Mouse (Mus musculus): ENCODE results near the gene Emid1. TPM values are rescaled to one million over a fixed set of nuclear protein-coding genes. Genes with fewer than 3 reads are reported as not detected.
"Not testable (repeated sequence)": the region's sequence is repeated elsewhere in the genome, so short reads cannot be mapped to it uniquely, and the experiment has no call there.

The Emid1 gene
- polyA plus RNA-seq, 1 experiment: 25.7 TPM

DNA sequence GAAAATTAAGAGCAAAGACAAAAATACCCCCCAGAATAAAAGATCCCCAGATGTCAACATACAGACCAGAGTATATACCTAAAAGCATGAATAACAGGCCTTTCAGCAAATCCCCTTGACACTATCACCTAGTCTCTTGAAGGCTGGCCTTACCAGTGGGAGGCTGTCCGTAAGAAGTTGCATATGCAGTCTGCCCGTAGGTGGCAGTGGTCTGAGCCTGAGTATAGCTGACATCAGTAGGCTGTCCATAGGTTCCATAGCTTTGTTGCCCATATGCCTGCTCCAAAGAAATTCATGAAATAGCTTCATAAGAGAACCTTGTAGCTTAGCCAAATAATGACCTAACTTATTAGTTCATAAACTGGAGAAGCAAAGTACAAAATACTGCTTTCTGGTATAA, 60.4 kb downstream of the Emid1 start:
- H3K4me3 ChIP-seq (ENCODE audit: extremely low read depth, insufficient read depth, insufficient read length): no peak overlapping the region
- DNase-seq (ENCODE audit: low read depth in 1 of 2, low spot score in 2 of 2): no peak
- H3K27me3 ChIP-seq (ENCODE audit: control insufficient read depth, insufficient read depth, low read length): no peaks in the 10 kb centered on the region
- H3K27ac ChIP-seq (ENCODE audit: insufficient read depth, low read length): no peak overlapping the region
- WGBS: 55% methylated on average over 2 of the region's 2 CpGs
- peaks cover 29% of the 10 kb centered on the region for H3K36me3 ChIP-seq (ENCODE audit: control insufficient read depth, insufficient read depth, low read length)
- TF ChIP-seq POLR2A (IDR thresholded peaks at IDR 0.05; ENCODE audit: low read depth, low read length) (no peak), CTCF (IDR thresholded peaks at IDR 0.05; ENCODE audit: extremely low read depth, insufficient read depth, insufficient read length, insufficient replicate concordance) (no peak; the same call in 1 of the 2 replicates)
- peaks cover 2% of the 10 kb centered on the region for H3K4me1 ChIP-seq (ENCODE audit: control insufficient read depth, insufficient read depth, insufficient read length)

DNA sequence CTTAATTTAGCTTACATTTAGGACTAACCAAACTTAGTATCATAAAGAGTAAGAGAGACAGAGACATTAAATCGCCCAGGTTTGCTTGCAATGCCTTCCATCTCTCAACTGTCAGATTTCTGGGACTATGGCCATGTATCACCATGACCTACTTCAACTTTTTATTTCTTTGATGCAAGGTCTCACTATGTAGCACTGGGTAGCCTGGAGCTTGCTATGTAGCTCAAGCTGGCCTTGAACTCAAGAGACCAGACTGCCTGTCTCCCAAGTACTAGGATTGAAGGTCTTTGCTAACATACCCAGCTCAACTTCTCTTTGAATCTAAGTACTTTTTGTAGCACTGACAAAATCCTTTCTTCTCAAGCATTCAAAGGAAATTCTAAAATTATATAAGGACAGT, 62.9 kb downstream of the Emid1 start:
- Histone ChIP-seq H3K27ac (ENCODE audit: insufficient read depth, low read length) (no peak overlapping the region), H3K36me3 (ENCODE audit: control insufficient read depth, insufficient read depth, low read length) (peaks cover 46% of the 10 kb centered on the region), H3K4me1 (ENCODE audit: control insufficient read depth, insufficient read depth, insufficient read length) (no peaks in the 10 kb centered on the region; the same call in none of the 2 replicates), H3K27me3 (ENCODE audit: control insufficient read depth, insufficient read depth, low read length) (no peaks in the 10 kb centered on the region), H3K4me3 (ENCODE audit: extremely low read depth, insufficient read depth, insufficient read length) (no peak overlapping the region)
- DNase-seq (ENCODE audit: low read depth in 1 of 2, low spot score in 2 of 2): no peak
- WGBS: 92% methylated on average over 1 of the region's 1 CpGs
- TF ChIP-seq POLR2A (IDR thresholded peaks at IDR 0.05; ENCODE audit: low read depth, low read length): no peak
- TF ChIP-seq CTCF (IDR thresholded peaks at IDR 0.05; ENCODE audit: extremely low read depth, insufficient read depth, insufficient read length, insufficient replicate concordance): no peak

DNA sequence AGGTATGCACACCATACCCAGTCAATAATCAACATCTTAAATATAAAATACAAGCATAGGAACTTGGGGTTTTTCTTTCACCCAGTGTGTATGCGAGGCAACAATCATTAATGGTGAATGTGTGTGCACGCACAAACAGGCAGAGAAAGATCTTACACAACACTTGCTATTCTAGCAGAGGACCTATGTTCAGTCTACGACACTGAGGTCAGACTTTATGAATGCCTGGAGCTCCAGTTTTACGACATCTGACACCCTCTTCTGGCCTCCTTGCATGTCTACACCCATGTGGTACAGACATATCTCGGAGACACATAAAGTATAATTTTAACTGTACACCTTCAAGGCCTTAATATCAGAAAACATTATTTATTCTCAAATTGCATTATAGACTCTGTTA, 75.2 kb downstream of the Emid1 start:
- not testable (repeated sequence) for H3K27ac ChIP-seq (ENCODE audit: insufficient read depth, low read length); H3K27me3 ChIP-seq (ENCODE audit: control insufficient read depth, insufficient read depth, low read length); H3K4me1 ChIP-seq (ENCODE audit: control insufficient read depth, insufficient read depth, insufficient read length); H3K4me3 ChIP-seq (ENCODE audit: extremely low read depth, insufficient read depth, insufficient read length); DNase-seq (ENCODE audit: low read depth in 1 of 2, low spot score in 2 of 2)
- peaks cover 44% of the 10 kb centered on the region for H3K36me3 ChIP-seq (ENCODE audit: control insufficient read depth, insufficient read depth, low read length)
- WGBS: 93% methylated on average over 4 of the region's 5 CpGs

DNA sequence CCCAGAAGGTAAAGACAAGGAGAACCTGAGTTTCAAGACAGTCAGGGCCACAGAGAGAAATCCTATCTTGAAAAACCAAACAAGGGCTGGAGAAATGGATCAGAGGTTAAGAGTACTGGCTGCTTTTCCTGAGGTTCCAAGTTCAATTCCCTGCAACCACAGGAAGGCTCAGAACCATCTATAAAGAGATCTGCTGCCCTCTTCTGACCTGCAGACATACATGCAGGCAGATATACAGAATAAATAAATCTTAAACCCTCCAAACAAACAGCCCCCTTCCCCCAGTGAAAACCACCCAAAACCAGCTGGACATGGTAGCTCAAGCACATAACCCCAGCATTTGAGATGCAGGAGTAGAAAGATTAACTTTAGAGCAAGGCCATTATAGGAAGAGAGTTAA, 76.3 kb downstream of the Emid1 start:
- TF ChIP-seq CTCF (IDR thresholded peaks at IDR 0.05; ENCODE audit: extremely low read depth, insufficient read depth, insufficient read length, insufficient replicate concordance) (no peak), POLR2A (IDR thresholded peaks at IDR 0.05; ENCODE audit: low read depth, low read length) (no peak)
- peaks cover 49% of the 10 kb centered on the region for H3K36me3 ChIP-seq (ENCODE audit: control insufficient read depth, insufficient read depth, low read length)
- no peaks in the 10 kb centered on the region for H3K4me1 ChIP-seq (ENCODE audit: control insufficient read depth, insufficient read depth, insufficient read length)
- DNase-seq (ENCODE audit: low read depth in 1 of 2, low spot score in 2 of 2): no peak
- H3K27ac ChIP-seq (ENCODE audit: insufficient read depth, low read length): no peak overlapping the region
- no peaks in the 10 kb centered on the region for H3K27me3 ChIP-seq (ENCODE audit: control insufficient read depth, insufficient read depth, low read length)
- no peak overlapping the region for H3K4me3 ChIP-seq (ENCODE audit: extremely low read depth, insufficient read depth, insufficient read length)

DNA sequence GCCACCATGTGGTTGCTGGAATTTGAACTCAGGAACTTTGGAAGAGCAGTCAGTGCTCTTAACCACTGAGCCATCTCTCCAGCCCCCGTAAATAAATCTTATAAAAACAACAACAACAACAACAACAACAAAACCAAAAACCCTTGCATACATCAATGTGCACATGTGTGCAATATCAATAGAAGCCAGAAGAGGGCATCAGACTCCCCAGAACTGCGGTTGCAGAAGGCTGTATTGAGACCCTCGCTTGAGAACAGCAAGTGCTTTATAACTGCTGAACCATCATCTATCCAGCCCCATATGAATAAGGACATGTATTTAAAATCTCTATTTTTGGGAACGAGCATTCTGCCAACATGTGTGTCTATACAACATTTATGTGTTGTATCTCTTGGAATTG, 77.2 kb downstream of the Emid1 start:
- Histone ChIP-seq H3K27me3 (ENCODE audit: control insufficient read depth, insufficient read depth, low read length) (no peaks in the 10 kb centered on the region), H3K36me3 (ENCODE audit: control insufficient read depth, insufficient read depth, low read length) (peaks cover 50% of the 10 kb centered on the region), H3K4me1 (ENCODE audit: control insufficient read depth, insufficient read depth, insufficient read length) (no peaks in the 10 kb centered on the region), H3K27ac (ENCODE audit: insufficient read depth, low read length) (no peak overlapping the region), H3K4me3 (ENCODE audit: extremely low read depth, insufficient read depth, insufficient read length) (no peak overlapping the region)
- TF ChIP-seq POLR2A (IDR thresholded peaks at IDR 0.05; ENCODE audit: low read depth, low read length) (no peak), CTCF (IDR thresholded peaks at IDR 0.05; ENCODE audit: extremely low read depth, insufficient read depth, insufficient read length, insufficient replicate concordance) (no peak)
- 77% methylated on average over 4 of the region's 4 CpGs for WGBS
- DNase-seq (ENCODE audit: low read depth in 1 of 2, low spot score in 2 of 2): no peak

DNA sequence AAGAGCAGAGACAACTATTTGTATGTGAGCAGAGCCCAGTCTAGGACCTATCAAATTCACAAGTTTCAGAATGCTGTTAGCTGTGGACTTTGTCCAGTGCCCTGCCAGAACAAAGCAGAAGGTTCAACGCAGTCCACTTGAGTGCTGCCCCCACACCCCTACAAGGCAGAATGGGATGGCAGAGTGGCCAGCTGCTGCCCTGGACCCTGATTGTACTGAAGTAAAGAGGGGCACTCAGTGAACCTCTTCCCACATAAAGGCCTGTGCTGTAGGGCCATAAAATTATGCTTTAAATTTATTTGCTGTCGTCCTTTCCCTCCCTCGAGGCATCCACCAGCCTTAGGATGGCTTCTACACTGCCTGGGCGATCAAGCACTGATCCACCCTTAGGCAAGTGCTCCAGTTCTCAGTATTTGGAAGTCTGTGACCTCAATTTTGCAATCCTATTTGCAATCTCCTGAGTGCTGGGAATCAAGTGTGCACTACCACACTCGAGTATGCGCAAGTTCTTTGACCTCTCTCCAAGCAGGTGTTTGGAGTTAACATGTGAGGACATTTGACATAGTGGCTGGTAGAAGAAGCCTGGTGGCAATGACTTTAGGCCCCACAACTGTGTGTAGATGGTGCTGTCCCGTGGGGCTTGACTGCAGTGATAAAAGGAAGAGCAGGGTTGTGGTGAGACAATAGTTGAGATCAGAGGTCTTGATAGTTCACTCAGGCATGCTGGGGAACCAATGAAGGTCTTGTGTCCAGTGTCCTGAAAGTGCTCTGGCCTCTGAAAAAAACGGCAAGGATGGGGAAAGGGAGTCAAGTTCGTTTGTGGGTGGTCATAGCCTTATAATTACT, 83.7 kb downstream of the Emid1 start:
- 78% methylated on average over 9 of the region's 9 CpGs for WGBS
- peaks cover 38% of the 10 kb centered on the region for H3K36me3 ChIP-seq (ENCODE audit: control insufficient read depth, insufficient read depth, low read length)
- no peak overlapping the region for H3K4me3 ChIP-seq (ENCODE audit: extremely low read depth, insufficient read depth, insufficient read length)
- no peak for DNase-seq (ENCODE audit: low read depth in 1 of 2, low spot score in 2 of 2)
- H3K27ac ChIP-seq (ENCODE audit: insufficient read depth, low read length): no peak overlapping the region
- peaks cover 9% of the 10 kb centered on the region; the same call in 1 of the 2 replicates for H3K27me3 ChIP-seq (ENCODE audit: control insufficient read depth, insufficient read depth, low read length)
- TF ChIP-seq POLR2A (IDR thresholded peaks at IDR 0.05; ENCODE audit: low read depth, low read length) (no peak), CTCF (IDR thresholded peaks at IDR 0.05; ENCODE audit: extremely low read depth, insufficient read depth, insufficient read length, insufficient replicate concordance) (no peak)
- no peaks in the 10 kb centered on the region; the same call in 1 of the 2 replicates for H3K4me1 ChIP-seq (ENCODE audit: control insufficient read depth, insufficient read depth, insufficient read length)

DNA sequence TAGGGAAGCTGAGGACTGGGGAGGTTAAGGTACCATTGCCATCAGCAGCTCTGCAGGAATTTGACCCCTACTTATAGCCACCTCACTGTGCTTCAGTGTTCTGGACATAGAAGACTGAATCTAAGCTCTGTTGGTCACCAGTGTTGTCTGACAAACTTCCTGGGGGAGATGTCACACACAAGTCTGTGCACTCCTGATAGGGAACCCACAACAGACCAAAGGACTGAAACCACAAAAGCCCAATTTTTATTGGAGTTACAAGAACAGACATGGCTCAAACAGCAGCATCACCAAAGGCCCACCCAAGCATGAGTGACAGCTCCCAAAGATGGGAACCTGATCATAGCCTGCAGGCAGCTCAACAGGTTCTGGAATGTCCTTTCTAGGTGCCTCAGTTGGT, 85.0 kb downstream of the Emid1 start:
- peaks cover 10% of the 10 kb centered on the region for H3K27me3 ChIP-seq (ENCODE audit: control insufficient read depth, insufficient read depth, low read length)
- H3K27ac ChIP-seq (ENCODE audit: insufficient read depth, low read length): no peak overlapping the region
- no peak for DNase-seq (ENCODE audit: low read depth in 1 of 2, low spot score in 2 of 2)
- TF ChIP-seq POLR2A (IDR thresholded peaks at IDR 0.05; ENCODE audit: low read depth, low read length) (no peak), CTCF (IDR thresholded peaks at IDR 0.05; ENCODE audit: extremely low read depth, insufficient read depth, insufficient read length, insufficient replicate concordance) (no peak)
- no peak overlapping the region for H3K4me3 ChIP-seq (ENCODE audit: extremely low read depth, insufficient read depth, insufficient read length)
- peaks cover 3% of the 10 kb centered on the region for H3K4me1 ChIP-seq (ENCODE audit: control insufficient read depth, insufficient read depth, insufficient read length)
- H3K36me3 ChIP-seq (ENCODE audit: control insufficient read depth, insufficient read depth, low read length): peaks cover 26% of the 10 kb centered on the region

Data from spleen, adult 2 months (tissue).